In genomic region chr2:167939204-167939603, GRCm38 (mm10) we compare ENCODE assay signal across 24 mouse cellular contexts. TPM values are rescaled to one million over a fixed set of nuclear protein-coding genes. Genes with fewer than 3 reads are reported as not detected.
A peak's percentile ranks its signal among the peaks of the same experiment; 100 is the strongest.
DNase-seq lines count a peak whose midpoint lies in the region; ATAC-seq and TF ChIP-seq lines count a peak whose summit lies in the region.
"Had no signal": no experiment of that assay in that cellular context is flagged by ENCODE, and none has a peak within 500 bp of the region (broad histone marks: within the 10 kb centered on the region; RNA-seq: fewer than 3 reads in every experiment).

No protein-coding gene starts in this region.

- H3K9ac ChIP-seq in heart, embryonic 13.5 days = peak overlapping the region; percentile 54
- H3K9ac ChIP-seq: embryonic facial prominence, embryonic 12.5 days; forebrain, embryonic 12.5 days; kidney, embryonic 15.5 days; neural tube, embryonic 13.5 days; stomach, embryonic 15.5 days had no signal

- no peaks in the 10 kb centered on the region for H3K9me3 ChIP-seq in heart, embryonic 13.5 days
- H3K9me3 ChIP-seq: embryonic facial prominence, embryonic 12.5 days; forebrain, embryonic 12.5 days; kidney, embryonic 15.5 days; neural tube, embryonic 13.5 days; stomach, embryonic 15.5 days had no signal

- H3K4me1 ChIP-seq in heart, embryonic 13.5 days = peaks cover 90% of the 10 kb centered on the region
- peaks cover 72% of the 10 kb centered on the region for H3K4me1 ChIP-seq in spleen, adult 2 months (ENCODE audit: control insufficient read depth, insufficient read depth, insufficient read length)

- peak overlapping the region; percentile 78 for H3K27ac ChIP-seq in heart, embryonic 13.5 days (replicated peaks)
- 0 out of 2 replicates have a peak overlapping the region, but pooled peaks have one; percentile 1 for H3K27ac ChIP-seq in left cerebral cortex, adult 2 months
- peak overlapping the region; percentile 59 for H3K27ac ChIP-seq in spleen, adult 2 months (ENCODE audit: insufficient read depth, low read length)
- H3K27ac ChIP-seq: embryonic facial prominence, embryonic 12.5 days; forebrain, embryonic 12.5 days; hindbrain, postnatal 0 days; neural tube, embryonic 13.5 days; stomach, embryonic 15.5 days had no signal

- no peak for TF ChIP-seq POLR2A in spleen, adult 2 months (IDR thresholded peaks at IDR 0.05; ENCODE audit: low read depth, low read length)

- H3K4me3 ChIP-seq in heart, embryonic 13.5 days = no peak overlapping the region
- H3K4me3 ChIP-seq in left cerebral cortex, adult 2 months = no peak overlapping the region
- H3K4me3 ChIP-seq in spleen, adult 2 months (ENCODE audit: extremely low read depth, insufficient read depth, insufficient read length) = no peak overlapping the region
- H3K4me3 ChIP-seq: embryonic facial prominence, embryonic 12.5 days; erythroblast, embryonic 14.5 days; forebrain, embryonic 12.5 days; kidney, embryonic 15.5 days; myocyte; neural tube, embryonic 13.5 days; stomach, embryonic 15.5 days had no signal

- ATAC-seq in heart, embryonic 13.5 days (ENCODE audit: extremely low read depth, insufficient number of reproducible peaks, low FRiP score, low TSS enrichment) = no peak
- ATAC-seq: activated CD4-positive, CD25-positive, alpha-beta regulatory T cell, adult 4 months; hindbrain, postnatal 0 days; intestine, postnatal 0 days; midbrain, embryonic 16.5 days had no signal

- 61% methylated on average over 4 of the region's 4 CpGs for WGBS in heart, embryonic 13.5 days
- WGBS in spleen, adult 2 months = 58% methylated on average over 4 of the region's 4 CpGs

- no peak for TF ChIP-seq CTCF in left cerebral cortex, adult 2 months (IDR thresholded peaks at IDR 0.05)
- TF ChIP-seq CTCF in spleen, adult 2 months (IDR thresholded peaks at IDR 0.05; ENCODE audit: extremely low read depth, insufficient read depth, insufficient read length, insufficient replicate concordance) = no peak

- no peak for DNase-seq in heart, adult 8-10 months (ENCODE audit: low spot score)
- no peak for DNase-seq in left cerebral cortex, adult 2 months (ENCODE audit: extremely low spot score in 1 of 2, low spot score in 2 of 2)
- no peak for DNase-seq in left cerebral cortex, adult 18-20 months (ENCODE audit: low spot score in 2 of 2)
- DNase-seq in spleen, adult 2 months (ENCODE audit: low read depth in 1 of 2, low spot score in 2 of 2) = no peak
- no peak for DNase-seq in spleen, postnatal 14 days (ENCODE audit: low spot score in 2 of 2)
- DNase-seq in B cell, adult 2 months = no peak
- DNase-seq: adrenal gland, postnatal 10 days; cerebellum, adult 2 months; cerebellum, postnatal 25 days; kidney, postnatal 4 days; lung, postnatal 10 days; thymus, postnatal 25 days had no signal

- H3K27me3 ChIP-seq in heart, embryonic 13.5 days (replicated peaks) = no peaks in the 10 kb centered on the region
- H3K27me3 ChIP-seq in spleen, adult 2 months (ENCODE audit: control insufficient read depth, insufficient read depth, low read length) = no peaks in the 10 kb centered on the region
- H3K27me3 ChIP-seq: embryonic facial prominence, embryonic 12.5 days; forebrain, embryonic 12.5 days; kidney, embryonic 15.5 days; neural tube, embryonic 13.5 days; stomach, embryonic 15.5 days had no signal

- intact Hi-C loops in left cerebral cortex, adult 2 months (cut with DNase I) = no loop called here

- H3K36me3 ChIP-seq in heart, embryonic 13.5 days = peaks cover 4% of the 10 kb centered on the region; the same call in 1 of the 2 replicates
- H3K36me3 ChIP-seq in spleen, adult 2 months (ENCODE audit: control insufficient read depth, insufficient read depth, low read length) = peaks cover 2% of the 10 kb centered on the region; the same call in 1 of the 2 replicates
- H3K36me3 ChIP-seq: forebrain, embryonic 12.5 days; kidney, embryonic 15.5 days; neural tube, embryonic 13.5 days; stomach, embryonic 15.5 days had no signal

- peak overlapping the region; percentile 18; the same call in 1 of the 2 replicates for H3K4me2 ChIP-seq in heart, embryonic 13.5 days
- H3K4me2 ChIP-seq: embryonic facial prominence, embryonic 12.5 days; forebrain, embryonic 12.5 days; kidney, embryonic 15.5 days; neural tube, embryonic 13.5 days; stomach, embryonic 15.5 days had no signal

RNA-seq across cellular contexts. Expression of gene Ptpn1, which starts 7.3 kb away (rescaled TPM):
- 42.1 and 47.2 TPM in 2 replicates for polyA plus RNA-seq in heart, embryonic 13.5 days (2015; fragmentation: Nextera tagmentation; extraction: Ambion mirVana)
- 10 to 100 TPM; 14.7 to 17.6 (median 16.4) TPM for total RNA-seq in heart, adult 8-10 months (2022)
- total RNA-seq in left cerebral cortex, adult 2 months (2021) = 10 to 100 TPM; 52.0 to 69.0 TPM
- 10 to 100 TPM; 60.8 to 62.7 TPM for total RNA-seq in left cerebral cortex, adult 18-20 months (2021)
- polyA plus RNA-seq in spleen, adult 2 months (2012; rRNA removed) = 83.8 and 110 TPM in 2 replicates

Comparison
In these comparisons a context has a peak if more than half of its experiments do, and no peak if none do; other contexts are left out.
1. H3K27ac ChIP-seq: peak in every context shown above with its lines; median percentile 78 in heart, embryonic 13.5 days; 59 in spleen, adult 2 months; 1 in left cerebral cortex, adult 2 months.